Mouse (Mus musculus): ENCODE measurements around the gene Rora. TPM values are rescaled to one million over a fixed set of nuclear protein-coding genes. Genes with fewer than 3 reads are reported as not detected.

Gene Rora
- polyA plus RNA-seq, 1 experiment from 2014 or later, result 7.5 TPM

GRCm38 (mm10) chr9:68883687-68884086, 230.1 kb downstream of the Rora start:
- Histone ChIP-seq H3K27me3 (ENCODE audit: control insufficient read depth, insufficient read depth, low read length) (no peaks in the 10 kb centered on the region), H3K9ac (ENCODE audit: low read length) (no peak overlapping the region), H3K4me1 (replicated peaks; ENCODE audit: control insufficient read depth, insufficient read depth) (no peaks in the 10 kb centered on the region), H3K9me3 (ENCODE audit: control insufficient read depth, low read length) (no peaks in the 10 kb centered on the region), H3K36me3 (ENCODE audit: control insufficient read depth, insufficient read depth, low read length) (no peaks in the 10 kb centered on the region), H3K4me2 (replicated peaks; ENCODE audit: low read depth) (no peak overlapping the region), H3K4me3 (ENCODE audit: low read depth, low read length) (no peak overlapping the region), H3K27ac (replicated peaks) (no peak overlapping the region)
- WGBS, result 81% methylated on average over 8 of the region's 8 CpGs
- DNase-seq (ENCODE audit: low spot score) (no peak), ATAC-seq (ENCODE audit: low FRiP score, low TSS enrichment) (no peak)
- TF ChIP-seq EP300 (optimal IDR thresholded peaks at IDR 0.05) (no peak), CTCF (IDR thresholded peaks at IDR 0.05; ENCODE audit: low read depth) (no peak)

- Histone ChIP-seq H3K27me3 (ENCODE audit: control insufficient read depth, insufficient read depth, low read length) (no peaks in the 10 kb centered on the region), H3K9me3 (ENCODE audit: control insufficient read depth, low read length) (no peaks in the 10 kb centered on the region), H3K27ac (replicated peaks) (peak overlapping the region; percentile 49; the same call in 1 of the 2 replicates), H3K36me3 (ENCODE audit: control insufficient read depth, insufficient read depth, low read length) (no peaks in the 10 kb centered on the region), H3K4me2 (replicated peaks; ENCODE audit: low read depth) (no peak overlapping the region), H3K9ac (ENCODE audit: low read length) (no peak overlapping the region), H3K4me3 (ENCODE audit: low read depth, low read length) (no peak overlapping the region), H3K4me1 (replicated peaks; ENCODE audit: control insufficient read depth, insufficient read depth) (no peaks in the 10 kb centered on the region)
- ATAC-seq (ENCODE audit: low FRiP score, low TSS enrichment), result no peak
- TF ChIP-seq CTCF (IDR thresholded peaks at IDR 0.05; ENCODE audit: low read depth), result no peak
- no peak for TF ChIP-seq EP300 (optimal IDR thresholded peaks at IDR 0.05)
- WGBS, result 63% methylated on average over 9 of the region's 9 CpGs
- DNase-seq (ENCODE audit: low spot score), result no peak
Observed at GRCm38 (mm10) chr9:68884451-68885035, 231.0 kb downstream of the Rora start.

GRCm38 (mm10) chr9:68888670-68889069, 235.1 kb downstream of the Rora start:
- peak; percentile 54; the same call in 1 of the 2 replicates for ATAC-seq (ENCODE audit: low FRiP score, low TSS enrichment)
- Histone ChIP-seq H3K36me3 (ENCODE audit: control insufficient read depth, insufficient read depth, low read length) (no peaks in the 10 kb centered on the region), H3K9me3 (ENCODE audit: control insufficient read depth, low read length) (no peaks in the 10 kb centered on the region), H3K9ac (ENCODE audit: low read length) (no peak overlapping the region), H3K4me3 (ENCODE audit: low read depth, low read length) (no peak overlapping the region), H3K27ac (replicated peaks) (no peak overlapping the region), H3K4me2 (replicated peaks; ENCODE audit: low read depth) (no peak overlapping the region), H3K4me1 (replicated peaks; ENCODE audit: control insufficient read depth, insufficient read depth) (no peaks in the 10 kb centered on the region), H3K27me3 (ENCODE audit: control insufficient read depth, insufficient read depth, low read length) (no peaks in the 10 kb centered on the region)
- 16% methylated on average over 8 of the region's 8 CpGs for WGBS
- no peak for TF ChIP-seq CTCF (IDR thresholded peaks at IDR 0.05; ENCODE audit: low read depth)
- no peak for TF ChIP-seq EP300 (optimal IDR thresholded peaks at IDR 0.05)
- peak; percentile 39 for DNase-seq (ENCODE audit: low spot score)

- no peak overlapping the region for H3K27ac ChIP-seq (replicated peaks)
- no peak for DNase-seq (ENCODE audit: low spot score)
- WGBS, result 37% methylated on average over 11 of the region's 11 CpGs
Observed at GRCm38 (mm10) chr9:68891431-68891830, 237.8 kb downstream of the Rora start.

GRCm38 (mm10) chr9:68892356-68892755, 238.8 kb downstream of the Rora start:
- no peak for DNase-seq (ENCODE audit: low spot score)
- H3K4me1 ChIP-seq (replicated peaks; ENCODE audit: control insufficient read depth, insufficient read depth), result no peaks in the 10 kb centered on the region
- H3K27ac ChIP-seq (replicated peaks), result no peak overlapping the region
- no peak overlapping the region for H3K4me2 ChIP-seq (replicated peaks; ENCODE audit: low read depth)
- H3K27me3 ChIP-seq (ENCODE audit: control insufficient read depth, insufficient read depth, low read length), result no peaks in the 10 kb centered on the region
- WGBS, result 93% methylated on average over 4 of the region's 4 CpGs
- ATAC-seq (ENCODE audit: low FRiP score, low TSS enrichment), result no peak
- H3K9me3 ChIP-seq (ENCODE audit: control insufficient read depth, low read length), result no peaks in the 10 kb centered on the region
- TF ChIP-seq CTCF (IDR thresholded peaks at IDR 0.05; ENCODE audit: low read depth), result no peak
- TF ChIP-seq EP300 (optimal IDR thresholded peaks at IDR 0.05), result no peak
- H3K36me3 ChIP-seq (ENCODE audit: control insufficient read depth, insufficient read depth, low read length), result no peaks in the 10 kb centered on the region
- no peak overlapping the region for H3K4me3 ChIP-seq (ENCODE audit: low read depth, low read length)
- H3K9ac ChIP-seq (ENCODE audit: low read length), result no peak overlapping the region

More at GRCm38 (mm10) chr9:68891431-68891830, 237.8 kb downstream of the Rora start:
- Histone ChIP-seq H3K36me3 (ENCODE audit: control insufficient read depth, insufficient read depth, low read length) (no peaks in the 10 kb centered on the region), H3K9ac (ENCODE audit: low read length) (no peak overlapping the region), H3K27me3 (ENCODE audit: control insufficient read depth, insufficient read depth, low read length) (no peaks in the 10 kb centered on the region), H3K4me2 (replicated peaks; ENCODE audit: low read depth) (no peak overlapping the region), H3K4me1 (replicated peaks; ENCODE audit: control insufficient read depth, insufficient read depth) (no peaks in the 10 kb centered on the region), H3K9me3 (ENCODE audit: control insufficient read depth, low read length) (no peaks in the 10 kb centered on the region), H3K4me3 (ENCODE audit: low read depth, low read length) (no peak overlapping the region)
- ATAC-seq (ENCODE audit: low FRiP score, low TSS enrichment), result no peak
- TF ChIP-seq EP300 (optimal IDR thresholded peaks at IDR 0.05) (no peak), CTCF (IDR thresholded peaks at IDR 0.05; ENCODE audit: low read depth) (no peak)

GRCm38 (mm10) chr9:68892859-68893258, 239.3 kb downstream of the Rora start:
- no peaks in the 10 kb centered on the region for H3K4me1 ChIP-seq (replicated peaks; ENCODE audit: control insufficient read depth, insufficient read depth)
- TF ChIP-seq EP300 (optimal IDR thresholded peaks at IDR 0.05) (no peak), CTCF (IDR thresholded peaks at IDR 0.05; ENCODE audit: low read depth) (no peak)
- ATAC-seq (ENCODE audit: low FRiP score, low TSS enrichment), result no peak
- no peak overlapping the region for H3K27ac ChIP-seq (replicated peaks)
- DNase-seq (ENCODE audit: low spot score), result no peak
- H3K9me3 ChIP-seq (ENCODE audit: control insufficient read depth, low read length), result no peaks in the 10 kb centered on the region
- H3K4me2 ChIP-seq (replicated peaks; ENCODE audit: low read depth), result no peak overlapping the region
- H3K36me3 ChIP-seq (ENCODE audit: control insufficient read depth, insufficient read depth, low read length), result no peaks in the 10 kb centered on the region
- H3K27me3 ChIP-seq (ENCODE audit: control insufficient read depth, insufficient read depth, low read length), result no peaks in the 10 kb centered on the region
- 79% methylated on average over 6 of the region's 6 CpGs for WGBS
- H3K4me3 ChIP-seq (ENCODE audit: low read depth, low read length), result no peak overlapping the region
- H3K9ac ChIP-seq (ENCODE audit: low read length), result no peak overlapping the region

Data from stomach, postnatal 0 days (tissue).